Mouse (Mus musculus) lung, postnatal 0 days (tissue): ENCODE measurements around the gene Lyrm7. TPM values are rescaled to one million over a fixed set of nuclear protein-coding genes. Genes with fewer than 3 reads are reported as not detected.

ENCODE experiments used
- ATAC-seq: fragments of 200-750 bp; cut with Nextera tagmentation; 2 replicates; pipeline ENCODE4 v1.8.0; 2017; ENCODE audit warnings: moderate library complexity
- DNase-seq: peaks from one replicate; pipeline ENCODE4 v3.0.0-alpha.2; 2016; ENCODE audit warnings: low spot score
- H3K27ac ChIP-seq: fragments of 300-500 bp; sonication (generic); 2 replicates; pipeline ENCODE4 v1.5.1; 2014; ENCODE audit warnings: antibody characterized with exemption, mild to moderate bottlenecking, low read length, mixed read lengths
- H3K27me3 ChIP-seq: fragments of 300-500 bp; sonication (generic); replicated peaks from 2 replicates; pipeline ENCODE4 v1.6.1; 2014; ENCODE audit warnings: low read length, mixed read lengths; ENCODE audit not compliant: insufficient read depth
- H3K36me3 ChIP-seq: fragments of 300-500 bp; sonication (generic); 2 replicates; pipeline ENCODE4 v1.6.1; 2014; ENCODE audit warnings: low read length, mixed read lengths; ENCODE audit not compliant: insufficient read depth
- H3K4me1 ChIP-seq: fragments of 300-500 bp; sonication (generic); 2 replicates; pipeline ENCODE4 v1.6.1; 2014; ENCODE audit warnings: antibody characterized with exemption, low read depth, low read length, mixed read lengths; ENCODE audit not compliant: insufficient read depth
- H3K4me2 ChIP-seq: fragments of 300-500 bp; sonication (generic); replicated peaks from 2 replicates; pipeline ENCODE4 v1.6.1; 2014; ENCODE audit warnings: low read depth, mild to moderate bottlenecking, low read length, moderate library complexity, mixed read lengths
- H3K4me3 ChIP-seq: fragments of 300-500 bp; sonication (generic); 2 replicates; pipeline ENCODE4 v1.5.1; 2014; ENCODE audit warnings: low read depth, low read length
- H3K9ac ChIP-seq: fragments of 300-500 bp; sonication (generic); replicated peaks from 2 replicates; pipeline ENCODE4 v1.6.1; 2014; ENCODE audit warnings: low read depth, mild to moderate bottlenecking
- H3K9me3 ChIP-seq: fragments of 300-500 bp; sonication (generic); 2 replicates; pipeline ENCODE4 v1.6.1; 2016; ENCODE audit warnings: low read length, mixed read lengths
- CTCF ChIP-seq: IDR thresholded peaks from 2 replicates; pipeline ENCODE4 v1.5.1; 2016; ENCODE audit warnings: antibody characterized with exemption, mild to moderate bottlenecking
- EP300 ChIP-seq: IDR thresholded peaks from 2 replicates; pipeline ENCODE4 v1.6.1; 2016; ENCODE audit warnings: antibody characterized with exemption, mild to moderate bottlenecking, control low read depth
- WGBS: fragments of 180-500 bp; shearing (Covaris S2); extraction: QIAGEN DNeasy Blood & Tissue Kit; methylation state at CpG from one replicate; pipeline ENCODE4 v1.1.7; 2014; 5-methylcytosine and 5-hydroxymethylcytosine counted together
- polyA plus RNA-seq: library from polyadenylated mRNA; unstranded; fragments of >200 nt; fragmentation: Nextera tagmentation; extraction: Ambion mirVana; gene quantifications from 2 replicates; pipeline ENCODE4 v1.2.1, GENCODE M21; 2015

The Lyrm7 gene
- polyA plus RNA-seq, 1 experiment from 2014 or later, result 3.1 TPM

DNA sequence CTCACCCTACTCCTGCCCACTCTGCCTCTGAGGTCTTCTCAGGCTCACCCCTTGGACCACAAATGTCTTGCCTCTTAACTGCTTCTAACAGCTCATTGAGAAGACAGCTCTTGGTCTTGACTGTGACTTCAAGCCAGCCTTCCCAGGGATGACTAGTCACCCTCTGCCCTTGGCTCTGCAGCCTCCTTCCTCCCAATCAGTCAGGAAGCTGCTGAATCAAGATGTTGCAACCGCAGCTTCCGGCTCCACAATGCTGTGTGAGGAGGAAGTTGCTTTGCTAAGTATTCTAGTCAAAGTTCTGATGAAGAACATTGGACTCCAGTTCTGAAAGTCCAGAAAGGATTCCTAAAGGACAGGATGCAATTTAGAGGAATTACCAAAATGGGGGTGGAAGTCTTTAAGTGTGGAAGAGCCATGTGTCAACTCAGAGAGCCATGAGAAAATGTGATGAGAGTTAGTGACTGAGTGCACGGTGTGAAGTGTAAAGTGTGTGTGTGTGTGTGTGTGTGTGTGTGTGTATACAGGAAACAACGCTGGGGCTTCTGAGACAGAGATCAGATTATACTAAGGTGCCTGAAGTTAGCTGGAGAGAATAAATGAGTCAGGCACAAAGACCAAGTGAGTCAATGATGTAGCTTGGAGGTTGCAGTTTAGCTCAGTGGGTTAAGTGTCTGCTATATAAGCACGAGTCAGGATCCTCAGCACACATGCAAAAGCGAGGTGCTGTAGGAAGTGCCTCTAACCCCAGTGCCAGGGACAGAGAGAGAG lies 58.7 kb downstream of the Lyrm7 start:
- Histone ChIP-seq H3K27me3 (no peaks in the 10 kb centered on the region), H3K27ac (no peak overlapping the region), H3K9me3 (no peaks in the 10 kb centered on the region), H3K9ac (no peak overlapping the region), H3K4me3 (no peak overlapping the region), H3K36me3 (no peaks in the 10 kb centered on the region), H3K4me2 (no peak overlapping the region), H3K4me1 (no peaks in the 10 kb centered on the region)
- DNase-seq, result peak; percentile 52
- 0 out of 2 replicates have a peak, but pooled peaks have one; percentile 49 for ATAC-seq
- WGBS, result 44% methylated on average over 6 of the region's 6 CpGs
- TF ChIP-seq EP300 (no peak), CTCF (no peak)

GRCm38 (mm10) chr11:54796551-54796950 lies 64.2 kb downstream of the Lyrm7 start:
- ATAC-seq (no peak), DNase-seq (no peak)
- H3K27ac ChIP-seq, result no peak overlapping the region
- 84% methylated on average over 11 of the region's 11 CpGs for WGBS
- H3K4me1 ChIP-seq, result no peaks in the 10 kb centered on the region
- H3K36me3 ChIP-seq, result no peaks in the 10 kb centered on the region
- H3K9me3 ChIP-seq, result no peaks in the 10 kb centered on the region
- H3K4me2 ChIP-seq, result no peak overlapping the region
- no peaks in the 10 kb centered on the region for H3K27me3 ChIP-seq
- H3K9ac ChIP-seq, result no peak overlapping the region
- TF ChIP-seq CTCF (no peak), EP300 (no peak)
- no peak overlapping the region for H3K4me3 ChIP-seq

DNA sequence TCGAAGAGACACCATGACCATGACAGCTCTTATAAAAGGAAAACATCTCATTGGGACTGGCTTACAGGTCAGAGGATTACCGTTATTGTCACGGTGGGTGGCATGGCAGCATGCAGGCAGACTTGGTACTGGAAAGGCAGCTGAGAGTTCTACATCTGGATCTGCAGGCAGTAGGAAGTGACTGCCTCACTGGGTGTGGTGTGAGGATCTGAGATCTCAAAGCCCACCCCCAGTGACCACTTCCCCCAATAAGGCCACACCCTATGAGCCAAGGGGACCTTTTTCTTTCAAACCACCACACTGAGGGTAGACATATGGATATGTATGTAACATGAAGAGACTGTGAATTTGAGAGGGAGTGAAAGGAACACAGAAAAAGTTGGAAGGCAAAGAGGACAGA lies 66.0 kb downstream of the Lyrm7 start:
- DNase-seq, result no peak
- Histone ChIP-seq H3K4me2 (no peak overlapping the region), H3K27me3 (no peaks in the 10 kb centered on the region), H3K9ac (no peak overlapping the region), H3K36me3 (no peaks in the 10 kb centered on the region), H3K27ac (no peak overlapping the region), H3K9me3 (no peaks in the 10 kb centered on the region), H3K4me1 (no peaks in the 10 kb centered on the region), H3K4me3 (no peak overlapping the region)
- no peak for ATAC-seq
- WGBS, result 86% methylated on average over 3 of the region's 3 CpGs
- TF ChIP-seq EP300 (no peak), CTCF (no peak)

DNA sequence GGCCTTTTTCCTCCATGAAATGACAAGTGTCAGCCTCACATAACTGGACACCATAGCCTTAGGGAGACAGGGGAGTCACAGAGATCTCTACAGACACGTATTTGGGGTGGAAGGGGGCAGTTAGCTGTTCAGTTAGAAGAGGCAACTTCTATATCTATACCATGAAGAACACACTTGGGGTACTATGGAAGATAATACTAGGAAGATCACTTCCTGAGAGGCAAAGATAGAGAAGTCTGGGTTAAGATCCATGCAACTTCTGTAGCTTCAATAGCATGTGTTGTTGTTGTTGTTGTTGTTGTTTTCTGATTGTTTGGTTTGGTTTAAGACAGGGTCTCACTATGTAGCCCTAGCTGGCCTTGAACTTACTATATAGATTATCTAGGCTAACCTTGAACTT lies 67.5 kb downstream of the Lyrm7 start:
- WGBS, result 50% methylated on average over 1 of the region's 1 CpGs

DNA sequence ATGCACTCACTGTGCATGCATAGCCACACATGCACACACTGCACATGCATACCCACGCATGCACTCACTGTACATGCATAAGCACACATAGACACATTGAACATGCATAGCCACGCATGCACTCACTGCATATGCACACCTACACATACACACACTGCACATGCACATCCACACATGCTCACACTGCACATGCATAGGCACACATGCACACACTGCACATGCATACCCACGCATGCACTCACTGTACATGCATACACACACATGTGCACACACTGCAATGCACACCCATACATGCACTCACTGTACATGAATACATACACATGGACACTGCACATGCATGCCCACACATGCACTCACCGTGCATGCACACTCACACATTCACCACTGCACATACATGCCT lies 69.3 kb downstream of the Lyrm7 start:
- no peak overlapping the region for H3K4me3 ChIP-seq
- H3K27me3 ChIP-seq, result no peaks in the 10 kb centered on the region
- WGBS, result 96% methylated on average over 4 of the region's 4 CpGs

More for the DNA sequence above, 67.5 kb downstream of the Lyrm7 start:
- Histone ChIP-seq H3K4me2 (no peak overlapping the region), H3K9ac (no peak overlapping the region), H3K9me3 (no peaks in the 10 kb centered on the region), H3K27me3 (no peaks in the 10 kb centered on the region), H3K4me3 (no peak overlapping the region), H3K4me1 (no peaks in the 10 kb centered on the region), H3K36me3 (no peaks in the 10 kb centered on the region), H3K27ac (no peak overlapping the region)
- no peak for DNase-seq
- no peak for ATAC-seq
- TF ChIP-seq CTCF (no peak), EP300 (no peak)

DNA sequence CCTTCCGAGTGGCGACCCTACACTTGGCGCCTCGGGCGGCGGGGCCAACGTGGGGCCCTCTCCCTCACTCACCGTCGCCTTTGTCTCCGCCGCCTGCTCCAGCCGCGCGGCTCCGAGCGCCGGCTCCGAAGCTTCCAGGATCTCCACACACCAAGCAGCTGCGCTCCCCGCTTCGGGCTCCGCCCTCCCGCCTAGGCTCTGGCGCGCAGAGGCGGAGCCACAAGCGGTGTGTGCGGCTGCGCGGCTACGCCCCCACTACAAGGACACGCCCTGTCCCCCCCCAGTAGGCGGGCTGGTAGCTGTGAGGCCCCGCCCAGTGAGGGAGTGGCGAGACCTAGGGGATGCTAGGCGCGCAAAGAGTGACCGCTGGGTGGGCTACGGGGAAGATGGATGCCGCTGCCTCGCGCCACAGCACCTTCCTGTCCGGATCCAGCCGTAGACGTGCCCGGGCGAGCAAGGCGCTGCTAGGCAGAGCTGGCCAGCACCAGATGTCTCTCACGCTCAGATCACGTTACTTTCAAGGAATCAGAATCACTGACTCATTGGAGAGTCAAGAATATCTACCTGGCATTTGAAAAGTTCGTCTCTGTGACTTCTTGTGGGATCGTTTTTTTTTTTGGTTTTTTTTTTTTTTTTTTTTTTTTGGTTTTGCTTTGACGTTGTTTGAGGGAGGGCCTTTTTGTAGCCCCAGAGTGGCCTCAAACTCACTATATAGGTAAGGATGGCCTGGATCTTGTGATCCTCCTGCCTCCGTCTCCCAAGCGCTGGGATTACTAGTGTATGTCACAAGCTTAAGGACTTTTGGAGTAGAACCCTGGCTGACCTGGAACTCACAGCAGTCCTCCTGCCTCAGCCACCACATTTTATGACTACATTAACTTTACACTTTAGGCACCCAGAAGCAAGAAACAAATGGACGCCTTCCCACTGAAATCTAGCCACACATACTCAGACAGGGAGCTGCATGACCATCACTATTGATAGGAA lies 72.9 kb downstream of the Lyrm7 start, which contains the start of gene Cdc42se2:
Gene Cdc42se2 (minus strand): TSS at position 188 of the 987 bp plus-strand sequence.
- peaks cover 6% of the 10 kb centered on the region; the same call in 1 of the 2 replicates for H3K4me1 ChIP-seq
- peak within 1 kb of the TSS; percentile 77 for H3K4me2 ChIP-seq
- no peaks in the 10 kb centered on the region for H3K36me3 ChIP-seq
- ATAC-seq (peak; percentile 99), DNase-seq (peak; percentile 97)
- peak within 1 kb of the TSS; percentile 91 for H3K4me3 ChIP-seq
- H3K27ac ChIP-seq, result peak within 1 kb of the TSS; percentile 94
- 5% methylated on average over 43 of the region's 56 CpGs for WGBS
- no peaks in the 10 kb centered on the region for H3K9me3 ChIP-seq
- H3K27me3 ChIP-seq, result no peaks in the 10 kb centered on the region
- H3K9ac ChIP-seq, result peak within 1 kb of the TSS; percentile 88
- TF ChIP-seq EP300, result no peak
- TF ChIP-seq CTCF, result peak; percentile 38; the same call in 1 of the 2 replicates

More for the DNA sequence above, 69.3 kb downstream of the Lyrm7 start:
- ATAC-seq, result no peak
- no peak for TF ChIP-seq EP300
- TF ChIP-seq CTCF, result no peak
- no peaks in the 10 kb centered on the region for H3K36me3 ChIP-seq
- no peak overlapping the region for H3K9ac ChIP-seq
- no peak overlapping the region for H3K27ac ChIP-seq
- 0 out of 2 replicates have a peak, but pooled peaks cover under 1% of the 10 kb centered on the region for H3K4me1 ChIP-seq
- no peaks in the 10 kb centered on the region for H3K9me3 ChIP-seq
- no peak for DNase-seq
- no peak overlapping the region for H3K4me2 ChIP-seq
